Mouse (Mus musculus) cerebellum, adult 9-10 months (tissue): ENCODE measurements around the gene Plb1.

Experiments
- DNase-seq: peaks from one replicate; pipeline ENCODE4 v3.0.0; 2022

Plb1 gene

GRCm38 (mm10) chr5:32260751-32261150 lies 28.2 kb downstream of the Plb1 start:
- no peak for DNase-seq

GRCm38 (mm10) chr5:32261251-32261650 lies 28.7 kb downstream of the Plb1 start:
- DNase-seq: peak; percentile 13

- DNase-seq: no peak
Measured at GRCm38 (mm10) chr5:32262534-32262933, 30.0 kb downstream of the Plb1 start.

GRCm38 (mm10) chr5:32272502-32272901 lies 40.0 kb downstream of the Plb1 start:
- peak; percentile 19 for DNase-seq

GRCm38 (mm10) chr5:32278000-32278694 lies 45.6 kb downstream of the Plb1 start:
- no peak for DNase-seq

- DNase-seq: no peak
Measured at GRCm38 (mm10) chr5:32280066-32280465, 47.6 kb downstream of the Plb1 start.

GRCm38 (mm10) chr5:32282345-32282744 lies 49.8 kb downstream of the Plb1 start:
- no peak for DNase-seq

- no peak for DNase-seq
Measured at GRCm38 (mm10) chr5:32283457-32283856, 50.9 kb downstream of the Plb1 start.

GRCm38 (mm10) chr5:32286315-32286714 lies 53.8 kb downstream of the Plb1 start:
- DNase-seq: no peak

GRCm38 (mm10) chr5:32288021-32288420 lies 55.5 kb downstream of the Plb1 start:
- peak; percentile 82 for DNase-seq

- no peak for DNase-seq
Measured at GRCm38 (mm10) chr5:32291316-32291715, 58.8 kb downstream of the Plb1 start.

GRCm38 (mm10) chr5:32302991-32303921 lies 70.7 kb downstream of the Plb1 start:
- no peak for DNase-seq

GRCm38 (mm10) chr5:32307106-32307505 lies 74.6 kb downstream of the Plb1 start:
- no peak for DNase-seq

- DNase-seq: no peak
Measured at GRCm38 (mm10) chr5:32308647-32309046, 76.1 kb downstream of the Plb1 start.

GRCm38 (mm10) chr5:32309714-32310113 lies 77.2 kb downstream of the Plb1 start:
- DNase-seq: no peak

GRCm38 (mm10) chr5:32310802-32311201 lies 78.3 kb downstream of the Plb1 start:
- no peak for DNase-seq

GRCm38 (mm10) chr5:32311589-32312166 lies 79.2 kb downstream of the Plb1 start:
- DNase-seq: no peak

GRCm38 (mm10) chr5:32313671-32314070 lies 81.2 kb downstream of the Plb1 start:
- no peak for DNase-seq

- no peak for DNase-seq
Measured at GRCm38 (mm10) chr5:32314731-32315130, 82.2 kb downstream of the Plb1 start.

GRCm38 (mm10) chr5:32322146-32322811 lies 89.8 kb downstream of the Plb1 start:
- peak; percentile 86 for DNase-seq

GRCm38 (mm10) chr5:32328139-32328538 lies 95.6 kb downstream of the Plb1 start:
- DNase-seq: no peak

GRCm38 (mm10) chr5:32332591-32332990 lies 100.1 kb downstream of the Plb1 start:
- no peak for DNase-seq

- DNase-seq: peak; percentile 99
Measured at GRCm38 (mm10) chr5:32335172-32335571, 102.7 kb downstream of the Plb1 start.
